Mouse (Mus musculus) C2C12 (cell line): ENCODE measurements around the gene Ttll9.

Experiments used
- CEBPB ChIP-seq: IDR thresholded peaks from one replicate; pipeline ENCODE4 v1.6.1; 2011; ENCODE audit warnings: low read depth, mild to moderate bottlenecking, control low read depth, moderate library complexity
- CTCF ChIP-seq: IDR thresholded peaks from one replicate; pipeline ENCODE4 v1.5.1; 2011; ENCODE audit not compliant: control insufficient read depth, insufficient read depth, insufficient read length
- FOSL1 ChIP-seq: IDR thresholded peaks from one replicate; pipeline ENCODE4 v1.8.0; 2011; ENCODE audit warnings: mild to moderate bottlenecking, low read length; ENCODE audit not compliant: poor library complexity, insufficient read depth, severe bottlenecking
- MAX ChIP-seq: IDR thresholded peaks from one replicate; pipeline ENCODE4 v1.6.1; 2011; ENCODE audit warnings: mild to moderate bottlenecking, control low read depth
- MYOD1 ChIP-seq: IDR thresholded peaks from one replicate; pipeline ENCODE4 v1.6.1; 2011; ENCODE audit warnings: low read depth; ENCODE audit not compliant: control insufficient read depth, insufficient read length
- MYOG ChIP-seq: IDR thresholded peaks from one replicate; pipeline ENCODE4 v1.6.1; 2011; ENCODE audit not compliant: control insufficient read depth, insufficient read length; ENCODE audit errors: extremely low read depth
- USF1 ChIP-seq: IDR thresholded peaks from one replicate; pipeline ENCODE4 v1.6.1; 2011; ENCODE audit warnings: low read depth, mild to moderate bottlenecking, control low read depth, moderate library complexity

DNA sequence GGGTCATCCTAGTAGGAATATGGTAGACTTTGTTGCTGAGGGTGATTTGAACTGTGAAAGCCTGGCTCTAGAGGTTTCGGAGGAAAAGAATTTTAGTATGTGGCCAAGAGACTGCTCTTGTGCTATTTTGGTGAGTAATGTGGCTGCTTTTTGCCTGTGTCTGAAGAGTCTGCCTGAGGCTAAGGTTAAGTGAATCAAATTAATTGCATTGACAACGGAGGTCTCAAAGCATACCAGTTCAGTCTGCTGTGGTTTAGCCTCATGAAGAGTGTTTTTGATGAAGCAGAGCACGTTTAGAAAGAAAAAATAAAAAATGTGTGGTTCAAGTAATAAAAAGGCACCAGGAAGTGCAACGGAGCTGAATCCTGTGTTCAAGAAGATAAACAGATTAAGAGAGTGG lies 3.3 kb downstream of the Ttll9 start:
- TF ChIP-seq FOSL1 (no peak), CTCF (no peak), MYOG (no peak), USF1 (no peak), MAX (no peak), CEBPB (no peak), MYOD1 (no peak)
